Mouse (Mus musculus) spleen, adult 2 months (tissue): ENCODE results near the gene Kdm1a.

ENCODE experiments used
- CTCF ChIP-seq: fragments of 200-500 bp; IDR thresholded peaks from 2 replicates; pipeline ENCODE4 v1.5.1; 2011; ENCODE audit warnings: mild to moderate bottlenecking, inconsistent platforms; ENCODE audit not compliant: insufficient read depth, insufficient read length, insufficient replicate concordance; ENCODE audit errors: extremely low read depth
- POLR2A ChIP-seq: fragments of 200-500 bp; IDR thresholded peaks from 2 replicates; pipeline ENCODE4 v1.6.1; 2011; ENCODE audit warnings: low read depth, low read length, inconsistent platforms

- TF ChIP-seq POLR2A: no peak
- no peak for TF ChIP-seq CTCF
Observed at GRCm38 (mm10) chr4:136548381-136548801, 54.1 kb downstream of the Kdm1a start.
